Mouse (Mus musculus) ES-CJ7 (cell line): ENCODE measurements around the gene Gm10722.
"Not testable (repeated sequence)": the region's sequence is repeated elsewhere in the genome, so short reads cannot be mapped to it uniquely, and the experiment has no call there.

Experiments
- DNase-seq: peaks from one replicate; pipeline ENCODE4 v3.0.0; 2011; ENCODE audit warnings: low read depth, low spot score

Gene Gm10722

DNA sequence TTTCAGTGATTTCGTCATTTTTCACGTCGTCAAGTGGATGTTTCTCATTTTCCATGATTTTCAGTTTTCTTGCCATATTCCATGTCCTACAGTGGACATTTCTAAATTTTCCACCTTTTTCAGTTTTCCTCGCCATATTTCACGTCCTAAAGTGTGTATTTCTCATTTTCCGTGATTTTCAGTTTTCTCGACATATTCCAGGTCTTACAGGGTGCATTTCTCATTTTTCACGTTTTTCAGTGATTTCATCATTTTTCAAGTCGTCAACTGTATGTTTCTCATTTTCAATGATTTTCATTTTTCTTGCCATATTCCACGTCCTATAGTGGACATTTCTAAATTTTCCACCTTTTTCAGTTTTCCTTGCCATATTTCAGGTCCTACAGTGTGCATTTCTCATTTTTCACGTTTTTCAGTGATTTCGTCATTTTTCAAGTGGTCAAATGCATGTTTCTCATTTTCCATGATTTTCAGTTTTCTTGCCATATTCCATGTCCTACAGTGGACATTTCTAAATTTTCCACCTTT is at the start of gene Gm10722:
Gene Gm10722 (plus strand): TSS at position 478 of the 528 bp plus-strand sequence.
- DNase-seq: peak; percentile 41

DNA sequence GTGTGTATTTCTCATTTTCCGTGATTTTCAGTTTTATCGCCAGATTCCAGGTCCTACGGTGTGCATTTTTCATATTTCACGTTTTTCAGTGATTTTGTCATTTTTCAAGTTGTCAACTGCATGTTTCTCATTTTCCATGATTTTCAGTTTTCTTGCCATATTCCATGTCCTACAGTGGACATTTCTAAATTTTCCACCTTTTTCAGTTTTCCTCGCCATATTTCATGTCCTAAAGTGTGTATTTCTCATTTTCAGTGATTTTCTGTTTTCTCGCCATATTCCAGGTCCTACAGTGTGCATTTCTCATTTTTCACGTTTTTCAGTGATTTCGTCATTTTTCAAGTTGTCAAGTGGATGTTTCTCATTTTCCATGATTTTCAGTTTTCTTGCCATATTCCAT is 284 bp downstream of the Gm10722 start:
- not testable (repeated sequence) for DNase-seq

DNA sequence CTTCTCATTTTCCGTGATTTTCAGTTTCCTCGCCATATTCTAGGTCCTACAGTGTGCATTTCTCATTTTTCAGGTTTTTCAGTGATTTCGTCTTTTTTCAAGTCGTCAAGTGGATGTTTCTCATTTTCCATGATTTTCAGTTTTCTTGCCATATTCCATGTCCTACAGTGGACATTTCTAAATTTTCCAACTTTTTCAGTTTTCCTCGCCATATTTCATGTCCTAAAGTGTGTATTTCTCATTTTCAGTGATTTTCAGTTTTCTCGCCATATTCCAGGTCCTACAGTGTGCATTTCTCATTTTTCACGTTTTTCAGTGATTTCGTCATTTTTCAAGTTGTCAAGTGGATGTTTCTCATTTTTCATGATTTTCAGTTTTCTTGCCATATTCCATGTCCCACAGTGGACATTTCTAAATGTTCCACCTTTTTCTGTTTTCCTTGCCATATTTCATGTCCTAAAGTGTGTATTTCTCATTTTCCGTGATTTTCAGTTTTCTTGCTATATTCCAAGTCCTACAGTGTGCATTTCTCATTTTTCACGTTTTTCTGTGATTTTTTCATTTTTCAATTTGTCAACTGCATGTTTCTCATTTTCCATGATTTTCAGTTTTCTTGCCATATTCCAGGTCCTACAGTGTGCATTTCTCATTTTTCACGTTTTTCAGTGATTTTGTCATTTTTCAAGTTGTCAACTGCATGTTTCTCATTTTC is 1.4 kb downstream of the Gm10722 start:
- DNase-seq: peak; percentile 7

DNA sequence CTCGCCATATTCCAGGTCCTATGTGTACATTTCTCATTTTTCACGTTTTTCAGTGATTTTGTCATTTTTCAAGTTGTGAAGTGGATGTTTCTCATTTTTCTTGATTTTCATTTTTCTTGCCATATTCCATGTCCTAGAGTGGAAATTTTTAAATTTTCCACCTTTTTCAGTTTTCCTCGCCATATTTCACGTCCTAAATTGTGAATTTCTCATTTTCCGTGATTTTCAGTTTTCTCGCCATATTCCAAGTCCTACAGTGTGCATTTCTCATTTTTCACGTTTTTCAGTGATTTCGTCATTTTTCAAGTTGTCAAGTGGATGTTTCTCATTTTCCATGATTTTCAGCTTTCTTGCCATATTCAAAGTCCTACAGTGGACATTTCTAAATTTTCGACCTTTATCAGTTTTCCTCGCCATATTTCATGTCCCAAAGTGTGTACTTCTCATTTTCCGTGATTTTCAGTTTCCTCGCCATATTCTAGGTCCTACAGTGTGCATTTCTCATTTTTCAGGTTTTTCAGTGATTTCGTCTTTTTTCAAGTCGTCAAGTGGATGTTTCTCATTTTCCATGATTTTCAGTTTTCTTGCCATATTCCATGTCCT is 2.2 kb downstream of the Gm10722 start, which contains the start of gene Gm11168:
Gene Gm11168 (plus strand): TSS at position 553 of the 603 bp plus-strand sequence.
- DNase-seq: not testable (repeated sequence)

DNA sequence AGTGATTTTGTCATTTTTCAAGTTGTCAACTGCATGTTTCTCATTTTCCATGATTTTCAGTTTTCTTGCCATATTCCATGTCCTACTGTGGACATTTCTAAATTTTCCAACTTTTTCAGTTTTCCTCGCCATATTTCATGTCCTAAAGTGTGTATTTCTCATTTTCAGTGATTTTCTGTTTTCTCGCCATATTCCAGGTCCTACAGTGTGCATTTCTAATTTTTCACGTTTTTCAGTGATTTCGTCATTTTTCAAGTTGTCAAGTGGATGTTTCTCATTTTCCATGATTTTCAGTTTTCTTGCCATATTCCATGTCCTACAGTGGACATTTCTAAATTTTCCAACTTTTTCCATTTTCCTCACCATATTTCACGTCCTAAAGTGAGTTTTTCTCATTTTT is 5.5 kb downstream of the Gm10722 start:
- DNase-seq: not testable (repeated sequence)

DNA sequence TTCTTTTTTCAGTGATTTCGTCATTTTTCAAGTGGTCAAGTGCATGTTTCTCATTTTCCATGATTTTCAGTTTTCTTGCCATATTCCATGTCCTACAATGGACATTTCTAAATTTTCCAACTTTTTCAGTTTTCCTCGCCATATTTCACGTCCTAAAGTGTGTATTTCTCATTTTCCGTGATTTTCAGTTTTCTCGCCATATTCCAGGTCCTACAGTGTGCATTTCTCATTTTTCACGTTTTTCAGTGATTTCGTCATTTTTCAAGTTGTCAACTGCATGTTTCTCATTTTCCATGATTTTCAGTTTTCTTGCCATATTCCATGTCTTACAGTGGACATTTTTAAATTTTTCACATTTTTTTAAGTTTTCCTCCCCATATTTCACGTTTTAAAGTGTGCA is 5.9 kb downstream of the Gm10722 start:
- DNase-seq: not testable (repeated sequence)

DNA sequence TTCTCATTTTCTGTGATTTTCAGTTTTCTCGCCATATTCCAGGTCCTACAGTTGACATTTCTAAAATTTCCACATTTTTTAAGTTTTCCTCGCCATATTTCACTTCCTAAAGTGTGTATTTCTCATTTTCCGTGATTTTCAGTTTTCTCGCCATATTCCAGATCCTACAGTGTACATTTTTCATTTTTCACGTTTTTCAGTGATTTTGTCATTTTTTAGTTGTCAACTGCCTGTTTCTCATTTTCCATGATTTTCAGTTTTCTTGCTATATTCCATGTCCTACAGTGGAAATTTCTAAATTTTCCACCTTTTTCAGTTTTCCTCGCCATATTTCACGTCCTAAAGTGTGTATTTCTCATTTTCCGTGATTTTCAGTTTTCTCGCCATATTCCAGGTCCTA is 6.5 kb downstream of the Gm10722 start:
- not testable (repeated sequence) for DNase-seq

DNA sequence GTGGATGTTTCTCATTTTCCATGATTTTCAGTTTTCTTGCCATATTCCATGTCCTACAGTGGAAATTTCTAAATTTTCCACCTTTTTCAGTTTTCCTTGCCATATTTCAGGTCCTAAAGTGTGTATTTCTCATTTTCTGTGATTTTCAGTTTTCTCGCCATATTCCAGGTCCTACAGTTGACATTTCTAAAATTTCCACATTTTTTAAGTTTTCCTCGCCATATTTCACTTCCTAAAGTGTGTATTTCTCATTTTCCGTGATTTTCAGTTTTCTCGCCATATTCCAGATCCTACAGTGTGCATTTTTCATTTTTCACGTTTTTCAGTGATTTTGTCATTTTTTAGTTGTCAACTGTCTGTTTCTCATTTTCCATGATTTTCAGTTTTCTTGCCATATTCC is 8.6 kb downstream of the Gm10722 start:
- DNase-seq: not testable (repeated sequence)

DNA sequence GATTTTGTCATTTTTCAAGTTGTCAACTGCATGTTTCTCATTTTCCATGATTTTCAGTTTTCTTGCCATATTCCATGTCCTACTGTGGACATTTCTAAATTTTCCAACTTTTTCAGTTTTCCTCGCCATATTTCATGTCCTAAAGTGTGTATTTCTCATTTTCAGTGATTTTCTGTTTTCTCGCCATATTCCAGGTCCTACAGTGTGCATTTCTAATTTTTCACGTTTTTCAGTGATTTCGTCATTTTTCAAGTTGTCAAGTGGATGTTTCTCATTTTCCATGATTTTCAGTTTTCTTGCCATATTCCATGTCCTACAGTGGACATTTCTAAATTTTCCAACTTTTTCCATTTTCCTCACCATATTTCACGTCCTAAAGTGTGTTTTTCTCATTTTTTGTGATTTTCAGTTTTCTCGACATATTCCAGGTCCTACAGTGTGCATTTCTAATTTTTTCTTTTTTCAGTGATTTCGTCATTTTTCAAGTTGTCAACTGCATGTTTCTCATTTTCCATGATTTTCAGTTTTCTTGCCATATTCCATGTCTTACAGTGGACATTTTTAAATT is 11.4 kb downstream of the Gm10722 start:
- DNase-seq: not testable (repeated sequence)

DNA sequence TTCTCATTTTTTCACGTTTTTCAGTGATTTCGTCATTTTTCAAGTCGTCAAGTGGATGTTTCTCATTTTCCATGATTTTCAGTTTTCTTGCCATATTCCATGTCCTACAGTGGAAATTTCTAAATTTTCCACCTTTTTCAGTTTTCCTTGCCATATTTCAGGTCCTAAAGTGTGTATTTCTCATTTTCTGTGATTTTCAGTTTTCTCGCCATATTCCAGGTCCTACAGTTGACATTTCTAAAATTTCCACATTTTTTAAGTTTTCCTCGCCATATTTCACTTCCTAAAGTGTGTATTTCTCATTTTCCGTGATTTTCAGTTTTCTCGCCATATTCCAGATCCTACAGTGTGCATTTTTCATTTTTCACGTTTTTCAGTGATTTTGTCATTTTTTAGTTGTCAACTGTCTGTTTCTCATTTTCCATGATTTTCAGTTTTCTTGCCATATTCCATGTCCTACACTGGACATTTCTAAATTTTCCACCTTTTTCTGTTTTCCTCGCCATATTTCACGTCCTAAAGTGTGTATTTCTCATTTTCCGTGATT is 12.1 kb downstream of the Gm10722 start, which contains the start of gene Gm10721:
Gene Gm10721 (plus strand): TSS at position 408 of the 547 bp plus-strand sequence.
- not testable (repeated sequence) for DNase-seq

DNA sequence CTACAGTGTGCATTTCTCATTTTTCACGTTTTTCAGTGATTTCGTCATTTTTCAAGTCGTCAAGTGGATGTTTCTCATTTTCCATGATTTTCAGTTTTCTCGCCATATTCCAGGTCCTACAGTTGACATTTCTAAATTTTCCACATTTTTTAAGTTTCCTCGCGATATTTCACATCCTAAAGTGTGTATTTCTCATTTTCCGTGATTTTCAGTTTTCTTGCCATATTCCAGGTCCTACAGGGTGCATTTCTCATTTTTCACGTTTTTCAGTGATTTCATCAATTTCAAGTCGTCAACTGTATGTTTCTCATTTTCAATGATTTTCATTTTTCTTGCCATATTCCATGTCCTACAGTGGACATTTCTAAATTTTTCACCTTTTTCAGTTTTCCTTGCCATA is 14.6 kb downstream of the Gm10722 start, which contains the start of gene Gm10720:
Gene Gm10720 (plus strand): TSS at position 301 of the 400 bp plus-strand sequence.
- DNase-seq: not testable (repeated sequence)

DNA sequence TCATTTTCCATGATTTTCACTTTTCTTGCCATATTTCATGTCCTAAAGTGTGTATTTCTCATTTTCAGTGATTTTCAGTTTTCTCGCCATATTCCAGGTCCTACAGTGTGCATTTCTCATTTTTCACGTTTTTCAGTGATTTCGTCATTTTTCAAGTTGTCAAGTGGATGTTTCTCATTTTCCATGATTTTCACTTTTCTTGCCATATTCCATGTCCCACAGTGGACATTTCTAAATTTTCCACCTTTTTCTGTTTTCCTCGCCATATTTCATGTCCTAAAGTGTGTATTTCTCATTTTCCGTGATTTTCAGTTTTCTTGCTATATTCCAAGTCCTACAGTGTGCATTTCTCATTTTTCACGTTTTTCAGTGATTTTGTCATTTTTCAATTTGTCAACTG is 15.2 kb downstream of the Gm10722 start:
- not testable (repeated sequence) for DNase-seq

DNA sequence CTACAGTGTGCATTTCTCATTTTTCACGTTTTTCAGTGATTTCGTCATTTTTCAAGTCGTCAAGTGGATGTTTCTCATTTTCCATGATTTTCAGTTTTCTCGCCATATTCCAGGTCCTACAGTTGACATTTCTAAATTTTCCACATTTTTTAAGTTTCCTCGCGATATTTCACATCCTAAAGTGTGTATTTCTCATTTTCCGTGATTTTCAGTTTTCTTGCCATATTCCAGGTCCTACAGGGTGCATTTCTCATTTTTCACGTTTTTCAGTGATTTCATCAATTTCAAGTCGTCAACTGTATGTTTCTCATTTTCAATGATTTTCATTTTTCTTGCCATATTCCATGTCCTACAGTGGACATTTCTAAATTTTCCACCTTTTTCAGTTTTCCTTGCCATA is 16.4 kb downstream of the Gm10722 start, which contains the start of gene Gm10719:
Gene Gm10719 (plus strand): TSS at position 301 of the 400 bp plus-strand sequence.
- DNase-seq: not testable (repeated sequence)

DNA sequence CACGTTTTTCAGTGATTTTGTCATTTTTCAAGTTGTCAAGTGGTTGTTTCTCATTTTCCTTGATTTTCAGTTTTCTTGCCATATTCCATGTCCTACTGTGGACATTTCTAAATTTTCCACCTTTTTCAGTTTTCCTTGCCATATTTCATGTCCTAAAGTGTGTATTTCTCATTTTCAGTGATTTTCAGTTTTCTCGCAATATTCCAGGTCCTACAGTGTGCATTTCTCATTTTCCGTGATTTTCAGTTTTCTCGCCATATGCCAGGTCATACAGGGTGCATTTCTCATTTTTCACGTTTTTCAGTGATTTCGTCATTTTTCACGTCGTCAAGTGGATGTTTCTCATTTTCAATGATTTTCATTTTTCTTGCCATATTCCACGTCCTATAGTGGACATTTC is 18.2 kb downstream of the Gm10722 start:
- DNase-seq: not testable (repeated sequence)

DNA sequence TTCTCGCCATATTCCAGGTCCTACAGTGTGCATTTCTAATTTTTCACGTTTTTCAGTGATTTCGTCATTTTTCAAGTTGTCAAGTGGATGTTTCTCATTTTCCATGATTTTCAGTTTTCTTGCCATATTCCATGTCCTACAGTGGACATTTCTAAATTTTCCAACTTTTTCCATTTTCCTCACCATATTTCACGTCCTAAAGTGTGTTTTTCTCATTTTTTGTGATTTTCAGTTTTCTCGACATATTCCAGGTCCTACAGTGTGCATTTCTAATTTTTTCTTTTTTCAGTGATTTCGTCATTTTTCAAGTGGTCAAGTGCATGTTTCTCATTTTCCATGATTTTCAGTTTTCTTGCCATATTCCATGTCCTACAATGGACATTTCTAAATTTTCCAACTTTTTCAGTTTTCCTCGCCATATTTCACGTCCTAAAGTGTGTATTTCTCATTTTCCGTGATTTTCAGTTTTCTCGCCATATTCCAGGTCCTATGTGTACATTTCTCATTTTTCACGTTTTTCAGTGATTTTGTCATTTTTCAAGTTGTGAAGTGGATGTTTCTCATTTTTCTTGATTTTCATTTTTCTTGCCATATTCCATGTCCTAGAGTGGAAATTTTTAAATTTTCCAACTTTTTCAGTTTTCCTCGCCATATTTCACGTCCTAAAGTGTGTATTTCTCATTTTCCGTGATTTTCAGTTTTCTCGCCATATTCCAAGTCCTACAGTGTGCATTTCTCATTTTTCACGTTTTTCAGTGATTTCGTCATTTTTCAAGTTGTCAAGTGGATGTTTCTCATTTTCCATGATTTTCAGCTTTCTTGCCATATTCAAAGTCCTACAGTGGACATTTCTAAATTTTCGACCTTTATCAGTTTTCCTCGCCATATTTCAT is 19.4 kb downstream of the Gm10722 start:
- DNase-seq: not testable (repeated sequence)

DNA sequence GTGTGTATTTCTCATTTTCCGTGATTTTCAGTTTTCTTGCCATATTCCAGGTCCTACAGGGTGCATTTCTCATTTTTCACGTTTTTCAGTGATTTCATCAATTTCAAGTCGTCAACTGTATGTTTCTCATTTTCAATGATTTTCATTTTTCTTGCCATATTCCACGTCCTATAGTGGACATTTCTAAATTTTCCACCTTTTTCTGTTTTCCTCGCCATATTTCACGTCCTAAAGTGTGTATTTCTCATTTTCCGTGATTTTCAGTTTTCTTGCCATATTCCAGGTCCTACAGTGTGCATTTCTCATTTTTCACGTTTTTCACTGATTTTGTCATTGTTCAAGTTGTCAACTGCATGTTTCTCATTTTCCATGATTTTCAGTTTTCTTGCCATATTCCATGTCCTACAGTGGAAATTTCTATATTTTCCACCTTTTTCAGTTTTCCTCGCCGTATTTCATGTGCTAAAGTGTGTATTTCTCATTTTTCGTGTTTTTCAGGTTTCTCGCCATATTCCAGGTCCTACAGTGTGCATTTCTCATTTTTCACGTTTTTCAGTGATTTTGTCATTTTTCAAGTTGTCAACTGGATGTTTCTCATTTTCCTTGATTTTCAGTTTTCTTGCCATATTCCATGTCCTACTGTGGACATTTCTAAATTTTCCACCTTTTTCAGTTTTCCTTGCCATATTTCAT is 21.7 kb downstream of the Gm10722 start:
- not testable (repeated sequence) for DNase-seq

DNA sequence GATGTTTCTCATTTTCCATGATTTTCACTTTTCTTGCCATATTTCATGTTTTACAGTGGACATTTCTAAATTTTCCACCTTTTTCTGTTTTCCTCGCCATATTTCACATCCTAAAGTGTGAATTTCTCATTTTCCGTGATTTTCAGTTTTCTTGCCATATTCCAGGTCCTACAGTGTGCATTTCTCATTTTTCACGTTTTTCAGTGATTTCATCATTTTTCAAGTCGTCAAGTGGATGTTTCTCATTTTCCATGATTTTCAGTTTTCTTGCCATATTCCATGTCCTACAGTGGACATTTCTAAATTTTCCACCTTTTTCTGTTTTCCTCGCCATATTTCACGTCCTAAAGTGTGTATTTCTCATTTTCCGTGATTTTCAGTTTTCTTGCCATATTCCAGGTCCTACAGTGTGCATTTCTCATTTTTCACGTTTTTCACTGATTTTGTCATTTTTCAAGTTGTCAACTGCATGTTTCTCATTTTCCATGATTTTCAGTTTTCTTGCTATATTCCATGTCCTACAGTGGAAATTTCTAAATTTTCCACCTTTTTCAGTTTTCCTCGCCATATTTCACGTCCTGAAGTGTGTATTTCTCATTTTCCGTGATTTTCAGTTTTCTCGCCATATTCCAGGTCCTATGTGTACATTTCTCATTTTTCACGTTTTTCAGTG is 22.7 kb downstream of the Gm10722 start, which contains the start of gene Gm10718:
Gene Gm10718 (plus strand): TSS at position 236 of the 673 bp plus-strand sequence.
- DNase-seq: not testable (repeated sequence)

DNA sequence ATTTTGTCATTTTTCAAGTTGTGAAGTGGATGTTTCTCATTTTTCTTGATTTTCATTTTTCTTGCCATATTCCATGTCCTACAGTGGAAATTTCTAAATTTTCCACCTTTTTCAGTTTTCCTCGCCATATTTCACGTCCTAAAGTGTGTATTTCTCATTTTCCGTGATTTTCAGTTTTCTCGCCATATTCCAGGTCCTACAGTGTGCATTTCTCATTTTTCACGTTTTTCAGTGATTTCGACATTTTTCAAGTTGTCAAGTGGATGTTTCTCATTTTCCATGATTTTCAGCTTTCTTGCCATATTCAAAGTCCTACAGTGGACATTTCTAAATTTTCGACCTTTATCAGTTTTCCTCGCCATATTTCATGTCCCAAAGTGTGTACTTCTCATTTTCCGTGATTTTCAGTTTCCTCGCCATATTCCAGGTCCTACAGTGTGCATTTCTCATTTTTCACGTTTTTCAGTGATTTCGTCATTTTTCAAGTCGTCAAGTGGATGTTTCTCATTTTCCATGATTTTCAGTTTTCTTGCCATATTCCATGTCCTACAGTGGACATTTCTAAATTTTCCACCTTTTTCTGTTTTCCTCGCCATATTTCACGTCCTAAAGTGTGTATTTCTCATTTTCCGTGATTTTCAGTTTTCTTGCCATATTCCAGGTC is 23.4 kb downstream of the Gm10722 start:
- not testable (repeated sequence) for DNase-seq

DNA sequence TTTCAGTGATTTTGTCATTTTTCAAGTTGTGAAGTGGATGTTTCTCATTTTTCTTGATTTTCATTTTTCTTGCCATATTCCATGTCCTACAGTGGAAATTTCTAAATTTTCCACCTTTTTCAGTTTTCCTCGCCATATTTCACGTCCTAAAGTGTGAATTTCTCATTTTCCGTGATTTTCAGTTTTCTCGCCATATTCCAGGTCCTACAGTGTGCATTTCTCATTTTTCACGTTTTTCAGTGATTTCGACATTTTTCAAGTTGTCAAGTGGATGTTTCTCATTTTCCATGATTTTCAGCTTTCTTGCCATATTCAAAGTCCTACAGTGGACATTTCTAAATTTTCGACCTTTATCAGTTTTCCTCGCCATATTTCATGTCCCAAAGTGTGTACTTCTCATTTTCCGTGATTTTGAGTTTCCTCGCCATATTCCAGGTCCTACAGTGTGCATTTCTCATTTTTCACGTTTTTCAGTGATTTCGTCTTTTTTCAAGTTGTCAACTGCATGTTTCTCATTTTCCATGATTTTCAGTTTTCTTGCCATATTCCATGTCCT is 24.3 kb downstream of the Gm10722 start, which contains the start of gene Gm10717:
Gene Gm10717 (plus strand): TSS at position 506 of the 556 bp plus-strand sequence.
- DNase-seq: not testable (repeated sequence)
